Mouse (Mus musculus): ENCODE data around the gene Zmat5. TPM values are rescaled to one million over a fixed set of nuclear protein-coding genes. Genes with fewer than 3 reads are reported as not detected.

The Zmat5 gene
- total RNA-seq (2021), result 10 to 100 TPM; 21.0 to 22.6 TPM
- long read RNA-seq, experiment 1, transcript Zmat5-201 (6 exons, 792 nt), result major isoform, 6 of 16 reads
- long read RNA-seq, experiment 1, partial matches to known transcripts, result 0 of 16 reads
- long read RNA-seq, experiment 1, other reads (novel, unspliced or antisense), result 10 of 16 reads
- long read RNA-seq, experiment 2, transcript Zmat5-201 (6 exons, 792 nt), result major isoform, 8 of 19 reads
- long read RNA-seq, experiment 2, partial matches to known transcripts, result 1 of 19 reads
- long read RNA-seq, experiment 2, other reads (novel, unspliced or antisense), result 10 of 19 reads

DNA sequence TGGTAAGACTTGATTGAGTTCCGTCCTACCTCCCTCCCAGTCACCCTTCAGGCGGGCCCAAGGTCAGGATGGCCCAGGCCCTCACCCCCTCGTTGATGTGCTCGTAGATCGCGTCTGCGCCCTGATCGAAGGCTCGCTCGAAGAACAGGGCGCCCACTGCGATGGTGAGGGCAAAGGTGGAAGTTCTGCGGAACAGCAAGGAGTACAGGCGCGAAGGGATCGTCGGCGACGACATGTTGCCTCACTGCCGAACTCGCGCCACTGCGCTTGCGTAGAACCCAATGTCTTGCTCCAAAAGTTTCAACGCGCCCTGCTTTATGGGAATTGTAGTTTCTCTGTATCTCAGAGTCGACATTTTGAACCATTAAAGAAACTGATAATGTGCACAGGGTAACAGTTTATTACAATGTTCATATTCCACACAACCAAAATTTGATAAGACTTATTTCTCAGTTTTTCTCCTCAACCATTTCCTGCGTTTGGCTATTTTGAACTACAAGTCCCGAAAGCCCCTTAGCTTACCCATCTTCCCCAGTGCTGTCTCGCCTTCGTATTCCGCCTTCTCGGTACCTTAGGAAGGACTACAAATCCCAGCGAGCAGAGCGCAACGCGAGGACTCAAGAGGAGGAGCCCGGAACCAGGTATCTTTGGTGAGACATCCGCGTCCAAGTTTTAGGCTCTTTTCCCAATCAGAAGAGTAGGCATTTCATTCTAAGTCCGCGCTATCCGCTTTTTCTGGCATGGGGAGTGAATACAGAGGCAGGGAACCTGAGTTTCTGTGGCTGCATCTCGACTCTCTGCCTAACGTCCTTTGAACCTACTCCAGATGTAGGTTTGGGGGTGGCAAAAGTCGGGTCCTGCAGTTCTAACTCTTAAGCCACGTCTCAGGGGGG, at the start of gene Zmat5, which contains the start of gene Uqcr10:
Zmat5 (plus strand) TSS at position 607 of the 893 bp plus-strand sequence.
Uqcr10 (minus strand) TSS at position 271 of the 893 bp plus-strand sequence.
- peak; percentile 93 to 94 for DNase-seq
- intact Hi-C loops (cut with DNase I), result loop anchor here (5.0 kb wide), 2 partner anchors 202 to 267 kb away; no protein-coding TSS in a partner anchor

DNA sequence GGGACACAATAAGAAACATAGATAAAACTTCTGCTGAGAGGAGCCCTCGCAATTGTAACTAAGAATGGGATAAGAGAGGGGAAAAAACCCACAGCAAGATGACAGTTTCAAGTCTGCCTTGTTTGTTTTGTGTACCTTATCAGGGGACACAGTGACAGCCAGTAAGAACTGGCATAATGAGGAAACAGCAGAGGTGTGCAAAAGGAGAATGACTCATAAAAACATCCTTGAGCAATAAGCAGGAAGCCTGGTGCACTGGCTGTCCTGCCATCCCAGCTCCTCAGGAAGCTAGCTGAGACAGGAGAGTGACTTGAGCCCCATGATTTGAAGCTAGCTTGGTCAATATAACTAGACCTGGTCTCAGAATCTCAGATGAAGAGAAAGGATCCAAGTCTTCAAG, 44.7 kb upstream of the Zmat5 start:
- DNase-seq, result no peak
- intact Hi-C loops (cut with DNase I), result no loop called here

GRCm38 (mm10) chr11:4660309-4661025, 44.0 kb upstream of the Zmat5 start:
- intact Hi-C loops (cut with DNase I), result no loop called here
- DNase-seq, result no peak

- intact Hi-C loops (cut with DNase I), result no loop called here
- DNase-seq, result no peak
Observed at GRCm38 (mm10) chr11:4661324-4661723, 43.2 kb upstream of the Zmat5 start.

GRCm38 (mm10) chr11:4661871-4662495, 42.5 kb upstream of the Zmat5 start:
- DNase-seq, result no peak
- intact Hi-C loops (cut with DNase I), result no loop called here

- intact Hi-C loops (cut with DNase I), result no loop called here
- DNase-seq, result no peak
Observed at GRCm38 (mm10) chr11:4662496-4662878, 42.0 kb upstream of the Zmat5 start.

- intact Hi-C loops (cut with DNase I), result no loop called here
- DNase-seq, result no peak
Observed at GRCm38 (mm10) chr11:4671736-4672135, 32.7 kb upstream of the Zmat5 start.

DNA sequence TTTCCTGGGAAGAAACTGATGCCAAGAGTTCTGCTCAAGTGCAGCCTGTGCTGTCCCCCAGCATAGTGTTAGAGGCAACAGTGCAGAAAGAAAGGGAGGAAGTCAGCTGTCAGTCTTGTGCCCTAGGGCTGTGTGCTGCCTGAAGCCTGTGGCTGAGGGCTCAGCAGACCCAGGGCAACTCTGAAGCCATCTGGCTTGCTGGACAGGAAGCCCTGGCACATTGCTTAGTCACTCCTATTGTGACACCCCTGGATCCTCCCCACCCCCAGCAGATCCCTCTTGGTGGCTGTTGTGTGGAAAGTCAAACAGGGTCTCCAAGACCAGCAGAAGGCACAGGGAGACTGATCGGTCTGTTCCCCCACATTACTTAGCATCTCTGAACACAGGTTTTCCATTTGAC, 29.9 kb upstream of the Zmat5 start:
- no peak for DNase-seq
- intact Hi-C loops (cut with DNase I), result no loop called here

GRCm38 (mm10) chr11:4675126-4675562, 29.3 kb upstream of the Zmat5 start:
- no peak for DNase-seq
- intact Hi-C loops (cut with DNase I), result no loop called here

DNA sequence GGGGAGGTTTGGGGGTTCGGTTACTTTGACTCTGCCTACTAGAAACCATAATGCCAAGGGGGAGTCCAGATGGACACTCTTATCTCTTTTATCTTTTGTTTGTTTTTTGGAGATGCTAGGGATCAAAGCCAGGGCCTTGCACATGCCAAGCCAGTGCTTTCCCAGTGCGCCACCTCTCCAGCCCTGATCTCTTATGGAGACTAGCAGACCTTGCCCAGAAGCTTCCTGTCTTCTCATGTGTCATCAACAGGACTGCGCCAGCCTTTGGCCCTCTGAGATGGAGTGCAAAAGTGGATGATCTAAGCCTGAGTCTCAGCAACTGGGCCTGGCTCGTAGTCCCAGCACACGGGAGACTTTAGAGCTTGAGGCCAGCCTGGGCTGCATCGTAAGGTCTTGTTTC, 28.8 kb upstream of the Zmat5 start:
- no peak for DNase-seq
- intact Hi-C loops (cut with DNase I), result no loop called here

DNA sequence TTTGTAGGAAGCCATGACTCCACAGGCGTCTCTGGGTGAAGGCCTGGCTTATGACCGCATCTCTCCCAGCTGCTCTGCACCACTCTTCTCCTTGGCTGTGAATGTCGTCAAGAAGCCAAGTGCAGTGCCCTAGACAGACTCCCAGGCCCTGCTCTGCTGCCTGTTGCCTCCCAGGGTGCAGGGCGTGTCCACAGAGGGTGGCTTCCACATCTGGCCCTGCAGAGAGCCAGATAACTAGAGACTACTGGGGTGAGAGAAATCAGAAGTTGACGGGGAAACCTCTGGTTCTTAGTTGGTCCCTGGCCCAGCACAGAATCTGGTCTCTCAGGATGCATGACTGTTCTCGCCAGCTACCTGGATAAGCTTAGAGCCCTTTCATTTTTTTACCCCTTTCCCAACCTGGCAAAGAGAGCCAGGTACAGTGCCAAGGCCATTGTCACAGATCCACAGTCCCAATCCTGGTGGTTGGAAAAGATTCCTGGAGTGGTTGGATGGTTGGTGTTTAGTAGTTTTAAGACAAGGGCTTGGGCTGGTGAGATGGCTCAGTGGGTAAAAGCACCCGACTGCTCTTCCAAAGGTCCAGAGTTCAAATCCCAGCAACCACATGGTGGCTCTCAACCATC, 27.1 kb upstream of the Zmat5 start:
- no peak for DNase-seq
- intact Hi-C loops (cut with DNase I), result no loop called here

- intact Hi-C loops (cut with DNase I), result no loop called here
- DNase-seq, result no peak
Observed at GRCm38 (mm10) chr11:4678700-4679440, 25.6 kb upstream of the Zmat5 start.

- DNase-seq, result no peak
- intact Hi-C loops (cut with DNase I), result no loop called here
Observed at GRCm38 (mm10) chr11:4679441-4679832, 25.0 kb upstream of the Zmat5 start.

DNA sequence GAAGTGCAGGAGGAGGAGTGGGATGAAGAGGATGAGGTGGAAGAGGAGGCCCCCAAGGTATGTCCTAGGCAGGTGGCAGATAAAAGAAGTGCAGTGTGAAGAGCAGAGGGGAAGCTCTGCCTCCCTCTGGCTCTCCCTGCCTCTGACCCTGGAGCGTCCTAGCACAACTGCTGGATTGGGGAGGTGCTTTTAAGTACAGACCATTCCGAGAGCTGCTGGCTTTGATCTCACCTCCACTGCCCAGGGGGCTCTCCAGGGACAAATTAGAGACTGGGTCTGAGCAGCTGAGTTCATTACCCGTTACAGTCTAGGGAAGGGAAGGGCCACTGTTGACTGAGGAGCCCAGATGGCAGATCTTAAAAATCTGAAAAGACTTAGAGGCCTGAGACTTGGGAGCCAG, 24.4 kb upstream of the Zmat5 start:
- intact Hi-C loops (cut with DNase I), result no loop called here
- DNase-seq, result no peak

DNA sequence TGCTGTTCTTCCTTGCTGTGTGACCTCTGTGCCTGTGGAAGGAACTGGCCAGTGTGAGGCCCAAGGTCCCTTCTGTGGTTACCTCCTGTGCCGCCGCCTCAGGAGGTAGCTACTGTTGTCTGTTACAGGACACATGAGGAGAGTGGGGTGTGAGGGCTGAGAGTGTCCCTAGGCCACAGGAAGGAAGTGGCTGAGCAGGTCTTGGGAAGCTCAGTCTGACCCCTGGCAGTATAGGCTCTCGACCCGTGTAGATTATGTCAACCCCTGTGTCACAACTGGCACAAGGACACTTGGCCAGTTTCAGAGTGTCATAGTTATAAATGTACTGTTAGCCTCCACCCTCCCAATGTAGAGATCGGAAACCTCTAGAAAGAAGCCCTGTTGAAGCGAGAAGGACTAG, 21.0 kb upstream of the Zmat5 start:
- DNase-seq, result no peak
- intact Hi-C loops (cut with DNase I), result no loop called here

DNA sequence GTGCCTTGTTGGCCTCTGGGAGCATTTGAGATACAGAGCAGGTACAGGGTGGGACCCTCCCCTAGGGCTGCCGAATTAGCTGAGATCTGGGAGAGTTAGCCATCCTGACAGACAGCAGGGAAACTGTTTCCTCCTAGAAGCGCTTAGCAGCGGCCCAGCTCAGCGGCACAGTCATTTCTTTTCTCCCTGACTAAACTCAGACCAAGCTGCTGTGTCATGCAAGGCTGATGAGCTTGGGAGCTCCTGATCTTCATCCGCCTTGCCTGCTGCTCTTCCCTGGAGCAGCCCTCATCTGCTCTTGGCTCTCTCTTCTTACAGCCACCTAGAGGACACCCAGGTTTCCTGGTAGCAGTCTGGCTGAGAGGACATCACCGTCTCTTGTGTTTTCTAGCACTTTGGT, 20.3 kb upstream of the Zmat5 start:
- no peak for DNase-seq
- intact Hi-C loops (cut with DNase I), result no loop called here

- no peak for DNase-seq
- intact Hi-C loops (cut with DNase I), result no loop called here
Observed at GRCm38 (mm10) chr11:4685071-4685470, 19.4 kb upstream of the Zmat5 start.

DNA sequence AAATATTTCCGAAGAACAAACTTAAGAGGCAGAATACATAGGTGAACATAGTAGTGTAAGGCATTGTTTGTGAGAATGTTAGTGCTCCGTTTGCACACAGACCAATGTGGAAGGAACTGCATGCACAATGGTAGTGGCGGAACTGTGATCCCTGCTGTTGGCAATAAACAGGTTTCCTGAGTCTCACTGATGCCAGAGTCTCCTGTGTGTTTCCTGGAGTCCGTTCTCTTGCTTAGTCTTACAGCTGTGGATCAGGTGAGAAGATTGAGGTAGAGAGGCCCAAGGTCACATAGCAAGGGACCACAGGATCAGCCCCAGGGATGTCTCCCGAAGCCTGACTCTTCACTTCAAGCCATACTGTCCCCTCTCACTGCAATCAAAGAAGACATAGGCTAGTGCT, 19.0 kb upstream of the Zmat5 start:
- intact Hi-C loops (cut with DNase I), result no loop called here
- DNase-seq, result no peak

GRCm38 (mm10) chr11:4687027-4687426, 17.5 kb upstream of the Zmat5 start:
- DNase-seq, result no peak
- intact Hi-C loops (cut with DNase I), result no loop called here

Data from heart, postnatal 14 days (tissue).